Mouse (Mus musculus): Measurements from ENCODE around the gene Mphosph9. TPM values are rescaled to one million over a fixed set of nuclear protein-coding genes. Genes with fewer than 3 reads are reported as not detected.
"Not testable (repeated sequence)": the region's sequence is repeated elsewhere in the genome, so short reads cannot be mapped to it uniquely, and the experiment has no call there.

The Mphosph9 gene
- total RNA-seq, 1 experiment from 2014 or later = 11.8 TPM

GRCm38 (mm10) chr5:124342897-124343296 is 15.1 kb upstream of the Mphosph9 start:
- DNase-seq = no peak

GRCm38 (mm10) chr5:124341753-124342339 is 14.1 kb upstream of the Mphosph9 start:
- peak; percentile 29 for DNase-seq

- no peak for DNase-seq
Measured at GRCm38 (mm10) chr5:124338791-124339190, 11.0 kb upstream of the Mphosph9 start.

GRCm38 (mm10) chr5:124337909-124338308 is 10.1 kb upstream of the Mphosph9 start:
- DNase-seq = no peak

- DNase-seq = no peak
Measured at GRCm38 (mm10) chr5:124337103-124337502, 9.3 kb upstream of the Mphosph9 start.

GRCm38 (mm10) chr5:124334392-124334791 is 6.6 kb upstream of the Mphosph9 start:
- no peak for DNase-seq

- DNase-seq = no peak
Measured at GRCm38 (mm10) chr5:124330086-124330485, 2.3 kb upstream of the Mphosph9 start.

GRCm38 (mm10) chr5:124326829-124327228 is 943 bp downstream of the Mphosph9 start:
- DNase-seq = no peak

GRCm38 (mm10) chr5:124317648-124318047 is 10.1 kb downstream of the Mphosph9 start:
- DNase-seq = no peak

- no peak for DNase-seq
Measured at GRCm38 (mm10) chr5:124315941-124316340, 11.8 kb downstream of the Mphosph9 start.

GRCm38 (mm10) chr5:124315498-124315897 is 12.3 kb downstream of the Mphosph9 start:
- DNase-seq = no peak

- no peak for DNase-seq
Measured at GRCm38 (mm10) chr5:124310091-124310490, 17.7 kb downstream of the Mphosph9 start.

GRCm38 (mm10) chr5:124309155-124309554 is 18.6 kb downstream of the Mphosph9 start:
- no peak for DNase-seq

- DNase-seq = not testable (repeated sequence)
Measured at GRCm38 (mm10) chr5:124302853-124303252, 24.9 kb downstream of the Mphosph9 start.

GRCm38 (mm10) chr5:124300132-124300531 is 27.6 kb downstream of the Mphosph9 start:
- no peak for DNase-seq

- DNase-seq = not testable (repeated sequence)
Measured at GRCm38 (mm10) chr5:124299307-124299706, 28.5 kb downstream of the Mphosph9 start.

- DNase-seq = no peak
Measured at GRCm38 (mm10) chr5:124296475-124296874, 31.3 kb downstream of the Mphosph9 start.

GRCm38 (mm10) chr5:124293967-124294366 is 33.8 kb downstream of the Mphosph9 start:
- no peak for DNase-seq

- no peak for DNase-seq
Measured at GRCm38 (mm10) chr5:124290216-124290615, 37.6 kb downstream of the Mphosph9 start.

- DNase-seq = no peak
Measured at GRCm38 (mm10) chr5:124287616-124288247, 40.0 kb downstream of the Mphosph9 start.

GRCm38 (mm10) chr5:124284330-124284729 is 43.4 kb downstream of the Mphosph9 start:
- DNase-seq = no peak

GRCm38 (mm10) chr5:124282854-124283253 is 44.9 kb downstream of the Mphosph9 start:
- no peak for DNase-seq

GRCm38 (mm10) chr5:124270226-124270625 is 57.5 kb downstream of the Mphosph9 start:
- no peak for DNase-seq

- no peak for DNase-seq
Measured at GRCm38 (mm10) chr5:124269661-124270060, 58.1 kb downstream of the Mphosph9 start.

All from adrenal gland, postnatal 25 days (tissue).